Mouse (Mus musculus) E14TG2a.4 (cell line): ENCODE measurements at regions not wholly inside any gene's neighbourhood (a gene's known extent, or its start where the extent isn't known, plus 50 kb on each side); places are given as distances from the start of the nearest gene placed in this dataset.

Experiments
- CTCF ChIP-seq: conservative IDR thresholded peaks from 2 replicates; pipeline ENCODE4 v1.5.1; 2014; ENCODE audit warnings: low read length
- NANOG ChIP-seq: IDR thresholded peaks from 2 replicates; pipeline ENCODE4 v1.6.1; 2014; ENCODE audit warnings: borderline replicate concordance, low read length, mixed read lengths

- TF ChIP-seq CTCF (no peak), NANOG (no peak)
These were observed 63.2 kb upstream of the Ky start for GRCm38 (mm10) chr9:102442198-102442842.
